Mouse (Mus musculus) intestine, embryonic 14.5 days (tissue): ENCODE results near the gene Gucy1b1. TPM values are rescaled to one million over a fixed set of nuclear protein-coding genes. Genes with fewer than 3 reads are reported as not detected.

Experiments used
- ATAC-seq: fragments of 200-750 bp; cut with Nextera tagmentation; replicated peaks from 2 replicates; pipeline ENCODE4 v1.8.0; 2017; ENCODE audit warnings: low read depth, moderate number of reproducible peaks, moderate TSS enrichment, moderate library complexity; ENCODE audit not compliant: low FRiP score, low TSS enrichment
- DNase-seq: peaks from one replicate; pipeline ENCODE4 v3.0.0-alpha.2; 2018; ENCODE audit warnings: low spot score
- H3K27ac ChIP-seq: fragments of 300-500 bp; sonication (generic); 2 replicates; pipeline ENCODE4 v1.5.1; 2014; ENCODE audit warnings: low read depth, mild to moderate bottlenecking, control low read depth
- H3K27me3 ChIP-seq: fragments of 300-500 bp; sonication (generic); replicated peaks from 2 replicates; pipeline ENCODE4 v1.6.1; 2014; ENCODE audit warnings: low read length, control low read depth; ENCODE audit not compliant: control insufficient read depth, insufficient read depth
- H3K36me3 ChIP-seq: fragments of 300-500 bp; sonication (generic); 2 replicates; pipeline ENCODE4 v1.6.1; 2014; ENCODE audit warnings: low read length, control low read depth; ENCODE audit not compliant: control insufficient read depth, insufficient read depth
- H3K4me1 ChIP-seq: fragments of 300-500 bp; sonication (generic); replicated peaks from 2 replicates; pipeline ENCODE4 v1.6.1; 2014; ENCODE audit warnings: low read length, control low read depth, mixed read lengths; ENCODE audit not compliant: control insufficient read depth, insufficient read depth
- H3K4me2 ChIP-seq: fragments of 300-500 bp; sonication (generic); 2 replicates; pipeline ENCODE4 v1.6.1; 2014; ENCODE audit warnings: low read length
- H3K4me3 ChIP-seq: fragments of 300-500 bp; sonication (generic); 2 replicates; pipeline ENCODE4 v1.5.1; 2014; ENCODE audit warnings: low read depth, low read length, control low read depth, mixed read lengths
- H3K9ac ChIP-seq: fragments of 300-500 bp; sonication (generic); 2 replicates; pipeline ENCODE4 v1.6.1; 2014; ENCODE audit warnings: mild to moderate bottlenecking, low read length
- H3K9me3 ChIP-seq: fragments of 300-500 bp; sonication (generic); 2 replicates; pipeline ENCODE4 v1.6.1; 2016; ENCODE audit warnings: low read length, control low read depth; ENCODE audit not compliant: control insufficient read depth
- WGBS: fragments of 180-500 bp; shearing (Covaris S2); extraction: QIAGEN DNeasy Blood & Tissue Kit; methylation state at CpG from one replicate; pipeline ENCODE4 v1.1.7; 2014; 5-methylcytosine and 5-hydroxymethylcytosine counted together
- polyA plus RNA-seq: library from polyadenylated mRNA; unstranded; fragments of >200 nt; fragmentation: Nextera tagmentation; extraction: Ambion mirVana; gene quantifications from 2 replicates; pipeline ENCODE4 v1.2.1, GENCODE M21; 2014

Gene Gucy1b1
- polyA plus RNA-seq, result 76.3 and 92.8 TPM in 2 replicates

DNA sequence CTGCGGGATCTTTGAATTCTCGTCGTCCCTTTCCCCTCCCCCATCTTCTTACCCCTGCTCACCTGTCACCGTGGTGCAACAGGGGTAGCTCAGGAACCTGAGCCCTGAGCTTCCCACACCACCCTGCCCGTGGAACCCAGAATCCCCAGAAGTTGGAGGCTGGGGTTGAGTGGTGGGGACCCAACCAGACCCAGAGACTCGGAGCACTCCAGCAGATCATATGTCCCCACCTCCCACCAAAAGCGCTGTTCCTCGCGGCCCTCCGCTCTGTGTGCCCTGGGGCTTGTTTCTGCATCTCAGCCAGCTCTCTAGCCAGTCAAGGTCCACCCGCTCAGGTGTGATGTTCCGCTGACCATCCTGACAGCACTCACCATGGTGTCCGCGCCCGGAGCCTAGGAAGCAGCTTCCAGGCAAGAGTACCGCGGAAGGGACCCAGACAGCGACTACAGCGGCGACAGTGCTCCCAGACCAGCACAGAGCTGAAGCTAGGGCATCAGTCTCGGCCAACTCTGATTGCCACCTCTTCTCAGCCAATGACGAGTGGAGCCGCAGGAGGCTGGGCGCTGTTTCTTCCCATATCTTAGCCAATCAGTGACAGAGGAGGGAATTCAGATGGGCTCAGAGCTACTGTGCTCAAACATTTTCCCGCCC is at the start of gene Gucy1b1:
Gene Gucy1b1 (minus strand): TSS at position 489 of the 651 bp plus-strand sequence.
- WGBS, result 2% methylated on average over 25 of the region's 25 CpGs
- Histone ChIP-seq H3K27me3 (no peaks in the 10 kb centered on the region), H3K4me3 (peak within 1 kb of the TSS; percentile 68), H3K9ac (peak within 1 kb of the TSS; percentile 64), H3K4me1 (peaks cover 6% of the 10 kb centered on the region; the same call in 1 of the 2 replicates), H3K4me2 (peak within 1 kb of the TSS; percentile 69), H3K9me3 (no peaks in the 10 kb centered on the region), H3K27ac (peak within 1 kb of the TSS; percentile 78), H3K36me3 (no peaks in the 10 kb centered on the region)
- peak; percentile 82 for DNase-seq
- ATAC-seq, result peak; percentile 96

GRCm38 (mm10) chr3:82118916-82119315 is 44.4 kb upstream of the Gucy1b1 start:
- DNase-seq, result no peak
- Histone ChIP-seq H3K4me2 (no peak overlapping the region), H3K27ac (no peak overlapping the region), H3K36me3 (peaks cover 10% of the 10 kb centered on the region; the same call in 1 of the 2 replicates), H3K9me3 (no peaks in the 10 kb centered on the region), H3K4me3 (no peak overlapping the region), H3K4me1 (no peaks in the 10 kb centered on the region), H3K27me3 (no peaks in the 10 kb centered on the region), H3K9ac (no peak overlapping the region)
- WGBS, result 91% methylated on average over 1 of the region's 1 CpGs
- ATAC-seq, result no peak

DNA sequence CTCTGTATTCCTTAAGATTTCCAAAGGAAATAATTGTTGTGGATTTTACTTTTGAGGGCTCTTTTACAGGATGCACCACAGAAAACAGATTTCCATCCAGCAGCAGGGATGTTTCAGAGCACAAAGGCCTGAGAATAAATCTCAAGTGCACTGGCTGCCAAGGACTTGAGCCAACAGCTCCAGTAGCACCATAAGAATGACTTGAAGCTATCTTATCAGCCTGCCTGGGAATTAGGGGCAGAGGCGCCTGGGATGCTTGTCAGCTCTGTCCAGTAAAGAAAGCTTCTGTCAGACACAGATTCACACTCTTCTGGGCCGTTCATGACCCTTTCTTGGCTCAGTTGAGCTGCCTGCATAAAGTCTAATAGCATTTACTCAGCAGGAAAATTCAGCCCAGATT is 38.0 kb upstream of the Gucy1b1 start:
- Histone ChIP-seq H3K4me2 (no peak overlapping the region), H3K4me3 (no peak overlapping the region), H3K9ac (no peak overlapping the region), H3K9me3 (no peaks in the 10 kb centered on the region), H3K36me3 (peaks cover 28% of the 10 kb centered on the region), H3K27ac (no peak overlapping the region), H3K4me1 (no peaks in the 10 kb centered on the region), H3K27me3 (no peaks in the 10 kb centered on the region)
- no peak for DNase-seq
- ATAC-seq, result no peak
- 63% methylated on average over 2 of the region's 2 CpGs for WGBS

DNA sequence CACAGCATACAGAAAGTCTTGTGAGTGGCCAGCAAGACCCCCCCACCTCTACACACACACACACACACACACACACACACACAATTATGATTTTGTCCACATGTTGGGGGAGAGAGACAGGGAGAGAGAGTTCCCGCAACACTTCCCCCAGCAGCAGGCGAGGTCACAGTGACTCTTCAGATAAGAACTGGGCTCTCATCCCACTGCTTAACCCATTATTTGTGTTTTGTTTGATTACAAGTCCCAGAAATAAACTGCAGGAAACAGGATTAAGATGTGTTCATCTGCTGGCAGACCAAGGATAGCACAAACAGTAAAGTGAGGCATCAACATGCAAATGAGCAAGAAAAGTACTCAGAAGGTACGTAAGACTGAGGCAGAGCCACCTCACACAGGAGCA is 37.5 kb upstream of the Gucy1b1 start:
- DNase-seq, result no peak
- 71% methylated on average over 3 of the region's 3 CpGs for WGBS
- no peaks in the 10 kb centered on the region for H3K27me3 ChIP-seq
- no peak for ATAC-seq
- H3K36me3 ChIP-seq, result peaks cover 28% of the 10 kb centered on the region
- no peak overlapping the region for H3K9ac ChIP-seq
- H3K4me1 ChIP-seq, result no peaks in the 10 kb centered on the region
- H3K4me3 ChIP-seq, result no peak overlapping the region
- no peak overlapping the region for H3K27ac ChIP-seq
- no peak overlapping the region for H3K4me2 ChIP-seq
- H3K9me3 ChIP-seq, result no peaks in the 10 kb centered on the region

DNA sequence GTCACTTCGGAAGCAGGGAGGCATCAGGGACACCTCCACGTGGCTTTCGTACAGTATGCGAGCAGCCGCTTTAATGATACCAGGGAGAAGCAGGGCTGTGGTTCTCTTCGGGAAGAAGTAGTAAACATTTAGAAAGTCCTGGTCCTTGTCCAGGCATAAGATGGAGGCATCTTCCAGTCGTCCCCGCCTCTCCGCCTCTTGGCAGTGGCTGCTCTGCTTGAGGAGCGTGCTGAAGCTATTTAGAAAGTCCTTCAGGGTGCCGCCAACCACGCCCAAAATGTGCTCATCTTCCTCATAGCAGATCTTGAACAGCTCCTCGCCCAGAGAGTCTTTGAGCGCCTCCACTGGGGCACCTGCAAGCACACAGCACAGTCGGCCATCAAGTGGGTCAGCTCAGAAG is 34.5 kb upstream of the Gucy1b1 start:
- H3K4me3 ChIP-seq, result no peak overlapping the region
- ATAC-seq (no peak), DNase-seq (no peak)
- no peak overlapping the region for H3K9ac ChIP-seq
- no peaks in the 10 kb centered on the region for H3K27me3 ChIP-seq
- H3K4me2 ChIP-seq, result no peak overlapping the region
- no peaks in the 10 kb centered on the region for H3K9me3 ChIP-seq
- peaks cover 45% of the 10 kb centered on the region for H3K36me3 ChIP-seq
- WGBS, result 89% methylated on average over 15 of the region's 15 CpGs
- no peak overlapping the region for H3K27ac ChIP-seq
- H3K4me1 ChIP-seq, result no peaks in the 10 kb centered on the region

DNA sequence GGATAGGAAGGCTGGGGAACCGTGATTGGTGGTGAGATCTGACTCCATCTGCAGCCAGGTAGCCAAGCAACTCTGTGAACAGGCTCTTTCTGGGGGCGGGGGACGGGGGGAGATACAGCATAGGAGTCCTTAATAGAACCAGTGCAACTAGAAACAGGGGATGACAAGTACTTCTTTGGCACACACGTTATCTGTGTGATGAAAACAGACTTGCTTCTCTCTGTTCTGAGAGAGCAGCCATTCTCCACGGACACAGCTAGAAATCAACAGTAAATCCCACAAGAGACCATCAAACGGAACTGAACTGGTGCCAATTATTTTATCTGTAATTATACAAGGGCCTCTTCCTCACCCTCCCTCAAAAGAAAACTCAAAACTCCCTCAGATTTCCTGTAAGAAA is 29.7 kb upstream of the Gucy1b1 start:
- Histone ChIP-seq H3K27ac (no peak overlapping the region), H3K9me3 (no peaks in the 10 kb centered on the region), H3K4me2 (no peak overlapping the region), H3K4me3 (no peak overlapping the region), H3K36me3 (peaks cover 52% of the 10 kb centered on the region), H3K9ac (no peak overlapping the region), H3K4me1 (no peaks in the 10 kb centered on the region), H3K27me3 (no peaks in the 10 kb centered on the region)
- no peak for ATAC-seq
- 67% methylated on average over 6 of the region's 6 CpGs for WGBS
- no peak for DNase-seq

- no peak overlapping the region for H3K27ac ChIP-seq
- DNase-seq, result no peak
- 85% methylated on average over 6 of the region's 6 CpGs for WGBS
Observed at GRCm38 (mm10) chr3:82099127-82099526, 24.6 kb upstream of the Gucy1b1 start.

DNA sequence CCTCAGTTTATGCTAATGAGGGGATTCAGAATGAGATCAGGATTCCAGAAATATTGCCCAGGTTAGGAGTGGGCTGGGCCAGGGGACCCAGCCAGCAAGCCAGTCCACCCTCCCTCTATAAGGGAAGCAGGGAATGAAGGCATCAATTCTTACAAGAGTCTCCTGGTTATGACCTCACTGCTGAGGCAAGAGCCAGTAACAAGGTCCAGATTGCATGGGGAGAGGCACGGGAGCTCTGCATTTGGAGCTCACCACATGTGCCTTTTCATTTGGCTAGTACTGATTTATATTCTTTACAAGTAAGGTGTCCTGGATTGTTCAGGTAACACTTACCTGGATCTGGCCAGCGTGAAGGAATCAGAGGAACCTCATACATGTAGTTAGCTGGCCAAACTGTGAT is 22.3 kb upstream of the Gucy1b1 start:
- Histone ChIP-seq H3K27ac (no peak overlapping the region), H3K9me3 (no peaks in the 10 kb centered on the region), H3K4me2 (no peak overlapping the region), H3K36me3 (peaks cover 58% of the 10 kb centered on the region), H3K4me1 (no peaks in the 10 kb centered on the region), H3K9ac (no peak overlapping the region), H3K27me3 (no peaks in the 10 kb centered on the region), H3K4me3 (no peak overlapping the region)
- no peak for ATAC-seq
- no peak for DNase-seq
- WGBS, result 71% methylated on average over 2 of the region's 2 CpGs

More at GRCm38 (mm10) chr3:82099127-82099526, 24.6 kb upstream of the Gucy1b1 start:
- H3K9me3 ChIP-seq, result no peaks in the 10 kb centered on the region
- peaks cover 52% of the 10 kb centered on the region for H3K36me3 ChIP-seq
- H3K27me3 ChIP-seq, result no peaks in the 10 kb centered on the region
- H3K4me1 ChIP-seq, result no peaks in the 10 kb centered on the region
- no peak for ATAC-seq
- H3K4me3 ChIP-seq, result no peak overlapping the region
- H3K4me2 ChIP-seq, result no peak overlapping the region
- H3K9ac ChIP-seq, result no peak overlapping the region

- no peaks in the 10 kb centered on the region for H3K9me3 ChIP-seq
- H3K27me3 ChIP-seq, result no peaks in the 10 kb centered on the region
- peaks cover 6% of the 10 kb centered on the region; the same call in 1 of the 2 replicates for H3K4me1 ChIP-seq
- H3K9ac ChIP-seq, result peak overlapping the region; percentile 64
- H3K36me3 ChIP-seq, result no peaks in the 10 kb centered on the region
- H3K27ac ChIP-seq, result peak overlapping the region; percentile 78
- DNase-seq (peak; percentile 80), ATAC-seq (peak; percentile 64)
- under 1% methylated on average over 34 of the region's 34 CpGs for WGBS
- H3K4me3 ChIP-seq, result peak overlapping the region; percentile 68
- H3K4me2 ChIP-seq, result peak overlapping the region; percentile 69
Observed at GRCm38 (mm10) chr3:82073741-82074181, 728 bp downstream of the Gucy1b1 start.
